Mouse (Mus musculus): ENCODE measurements at regions not wholly inside any gene's neighbourhood (a gene's known extent, or its start where the extent isn't known, plus 50 kb on each side); places are given as distances from the start of the nearest gene placed in this dataset.

DNA sequence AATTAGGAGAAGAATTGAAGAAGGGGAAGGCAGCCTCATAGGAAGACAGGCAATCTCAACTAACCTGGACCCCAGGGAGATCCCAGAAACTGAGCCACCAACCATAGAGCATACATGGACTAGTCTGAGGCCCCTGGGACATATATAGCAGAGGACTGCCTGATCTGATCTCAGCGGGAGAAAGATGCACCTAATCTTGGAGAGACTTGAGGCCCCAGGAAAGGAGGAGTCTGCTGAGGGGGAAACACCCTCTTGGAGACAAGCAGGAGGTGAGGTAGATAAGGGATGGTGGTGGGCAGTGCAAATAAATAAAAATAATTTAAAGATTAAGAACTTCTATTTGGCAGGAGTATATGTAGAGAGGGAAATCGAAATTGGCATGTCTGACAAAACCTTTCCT is 303.4 kb downstream of the Arap2 start:
- no peaks in the 10 kb centered on the region for H3K27me3 ChIP-seq (ENCODE audit: insufficient read depth, low read length)
- DNase-seq (ENCODE audit: low spot score), result no peak
- no peak overlapping the region for H3K4me3 ChIP-seq (ENCODE audit: low read depth, low read length)
- H3K36me3 ChIP-seq (replicated peaks), result no peaks in the 10 kb centered on the region
- no peaks in the 10 kb centered on the region for H3K4me1 ChIP-seq (ENCODE audit: insufficient read depth, low read depth, low read length)
- no peak for TF ChIP-seq CTCF (IDR thresholded peaks at IDR 0.05; ENCODE audit: low read depth, low read length)
- TF ChIP-seq GATA2 (IDR thresholded peaks at IDR 0.05; ENCODE audit: borderline replicate concordance, low read depth, low read length), result no peak
- no peak for TF ChIP-seq TAL1 (conservative IDR thresholded peaks at IDR 0.05; ENCODE audit: low read depth, low read length)
- TF ChIP-seq GATA1 (IDR thresholded peaks at IDR 0.05; ENCODE audit: borderline replicate concordance, low read length), result no peak
- no peak for TF ChIP-seq POLR2AphosphoS5 (IDR thresholded peaks at IDR 0.05; ENCODE audit: insufficient replicate concordance, low read depth, low read length)
- 0 out of 2 replicates have a peak, but pooled peaks cover 1% of the 10 kb centered on the region for H3K9me3 ChIP-seq (replicated peaks)
- no peak for ATAC-seq (ENCODE audit: extremely low read depth, insufficient number of reproducible peaks, low FRiP score, poor library complexity, severe bottlenecking)
